Mouse (Mus musculus): ENCODE measurements around the gene N6amt1.
A peak's percentile ranks its signal among the peaks of the same experiment; 100 is the strongest.

The N6amt1 gene

DNA sequence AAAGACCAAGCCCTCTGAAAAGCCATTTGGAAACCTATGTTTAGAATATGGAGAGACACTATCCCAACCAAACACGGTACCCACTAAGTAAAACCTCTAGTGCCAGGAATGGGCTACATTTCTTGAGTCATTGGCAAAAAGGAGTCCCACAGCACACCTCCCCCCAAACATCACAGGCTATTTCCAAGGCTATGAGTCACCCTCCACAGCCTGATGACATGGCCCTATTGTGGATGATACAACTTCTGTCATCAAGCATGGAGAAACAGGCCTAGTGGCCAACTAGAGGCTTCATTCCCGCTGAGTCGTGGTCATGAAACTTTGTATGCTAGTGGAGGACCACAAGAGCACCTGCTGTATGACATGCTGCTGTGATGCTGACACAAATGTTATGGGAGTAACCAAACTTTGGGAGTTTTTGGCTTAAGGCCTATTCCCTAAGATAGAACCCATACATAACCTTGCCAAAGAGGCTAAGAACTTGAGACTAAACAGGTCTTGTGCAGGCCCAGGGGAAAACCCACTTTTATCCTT is 33.5 kb downstream of the N6amt1 start:
- no peak for DNase-seq (ENCODE audit: extremely low spot score)

DNA sequence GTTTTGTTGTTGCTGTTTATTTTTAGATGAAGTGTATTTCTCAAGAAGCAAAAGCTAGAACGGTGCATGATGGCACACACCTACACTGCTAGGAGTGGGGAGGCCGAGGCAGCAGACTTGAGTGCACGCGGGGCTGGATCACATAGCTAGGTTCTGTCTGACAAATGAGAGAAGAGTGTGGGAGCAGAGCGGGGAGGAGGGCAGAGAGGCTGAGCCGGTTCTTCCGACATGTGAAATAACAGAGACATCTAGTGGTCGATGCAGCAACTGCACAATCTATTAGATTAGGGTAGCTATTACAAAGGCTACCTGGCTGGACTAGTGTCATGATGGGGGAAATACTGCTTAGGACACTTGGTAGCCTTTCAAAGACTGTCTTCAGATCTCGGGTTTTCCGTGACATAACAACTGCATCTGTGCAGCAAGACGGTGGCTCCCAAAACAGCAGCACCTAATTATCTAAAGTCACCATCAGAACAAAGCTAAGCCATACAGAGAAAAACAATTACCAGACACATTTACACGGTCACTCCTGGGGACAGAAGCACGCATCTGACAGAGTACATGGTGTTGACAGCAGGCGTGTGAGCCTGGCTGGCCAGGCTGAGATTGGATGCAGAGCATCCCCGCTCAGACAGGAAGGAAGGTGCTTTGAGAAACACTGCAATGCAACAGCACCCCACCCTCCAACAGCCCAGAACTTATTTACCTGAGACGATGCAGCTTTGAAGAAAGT is 40.0 kb downstream of the N6amt1 start:
- peak; percentile 65 for DNase-seq (ENCODE audit: extremely low spot score)

DNA sequence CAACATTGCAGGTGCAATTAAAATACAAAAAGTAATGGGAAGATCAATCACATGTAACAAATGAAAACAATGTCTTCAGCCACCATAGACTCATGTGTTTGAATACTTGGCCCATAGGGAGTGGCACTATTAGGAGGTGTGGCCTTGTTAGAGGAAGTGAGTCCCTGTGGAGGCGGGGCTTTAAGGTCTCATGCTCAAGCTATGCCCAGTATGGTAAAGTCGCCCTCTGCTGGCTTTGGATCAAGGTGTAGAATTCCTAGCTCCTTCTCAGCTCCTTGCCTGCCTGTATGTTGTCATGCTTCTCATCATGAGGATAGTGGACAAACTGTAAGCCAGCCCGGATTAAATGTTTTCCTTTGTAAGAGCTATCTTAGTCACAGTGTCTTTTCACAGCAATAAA is 51.0 kb downstream of the N6amt1 start:
- DNase-seq (ENCODE audit: extremely low spot score) = no peak

All from embryo, embryonic 9.5 days (tissue).